Mouse (Mus musculus) heart, postnatal 0 days (tissue): ENCODE results near the gene Stx11. TPM values are rescaled to one million over a fixed set of nuclear protein-coding genes. Genes with fewer than 3 reads are reported as not detected.

Experiments used
- ATAC-seq: fragments of 200-750 bp; cut with Nextera tagmentation; 2 replicates; pipeline ENCODE4 v1.8.0; 2017; ENCODE audit warnings: low read depth, moderate number of reproducible peaks, moderate library complexity; ENCODE audit not compliant: insufficient read depth
- DNase-seq: peaks from one replicate; pipeline ENCODE4 v3.0.0-alpha.2; 2016; ENCODE audit warnings: low spot score
- H3K27ac ChIP-seq: fragments of 300-500 bp; sonication (generic); 2 replicates; pipeline ENCODE4 v1.5.1; 2014; ENCODE audit warnings: low read depth, mild to moderate bottlenecking
- H3K27me3 ChIP-seq: fragments of 300-500 bp; sonication (generic); 2 replicates; pipeline ENCODE4 v1.6.1; 2014; ENCODE audit warnings: low read length, mixed read lengths; ENCODE audit not compliant: control insufficient read depth, insufficient read depth
- H3K36me3 ChIP-seq: fragments of 300-500 bp; sonication (generic); replicated peaks from 2 replicates; pipeline ENCODE4 v1.6.1; 2014; ENCODE audit warnings: low read length, mixed read lengths; ENCODE audit not compliant: control insufficient read depth, insufficient read depth
- H3K4me1 ChIP-seq: fragments of 300-500 bp; sonication (generic); 2 replicates; pipeline ENCODE4 v1.6.1; 2014; ENCODE audit warnings: antibody characterized with exemption; ENCODE audit not compliant: control insufficient read depth, insufficient read depth
- H3K4me2 ChIP-seq: fragments of 300-500 bp; sonication (generic); 2 replicates; pipeline ENCODE4 v1.6.1; 2014; ENCODE audit warnings: low read depth, mild to moderate bottlenecking, low read length, moderate library complexity
- H3K4me3 ChIP-seq: fragments of 300-500 bp; sonication (generic); 2 replicates; pipeline ENCODE4 v1.5.1; 2014; ENCODE audit warnings: low read depth, low read length
- H3K9ac ChIP-seq: fragments of 300-500 bp; sonication (generic); replicated peaks from 2 replicates; pipeline ENCODE4 v1.6.1; 2014; ENCODE audit warnings: low read depth, low read length, mixed read lengths
- H3K9me3 ChIP-seq: fragments of 300-500 bp; sonication (generic); replicated peaks from 2 replicates; pipeline ENCODE4 v1.6.1; 2016; ENCODE audit warnings: low read length; ENCODE audit not compliant: control insufficient read depth
- CTCF ChIP-seq: IDR thresholded peaks from 2 replicates; pipeline ENCODE4 v1.5.1; 2016; ENCODE audit warnings: antibody characterized with exemption, control low read depth, low read depth
- EP300 ChIP-seq: IDR thresholded peaks from 2 replicates; pipeline ENCODE4 v1.6.1; 2016; ENCODE audit warnings: antibody characterized with exemption, low read depth
- WGBS: fragments of 180-500 bp; shearing (Covaris S2); extraction: QIAGEN DNeasy Blood & Tissue Kit; methylation state at CpG from one replicate; pipeline ENCODE4 v1.1.7; 2014; 5-methylcytosine and 5-hydroxymethylcytosine counted together
- polyA plus RNA-seq: library from polyadenylated mRNA; unstranded; fragments of >200 nt; fragmentation: Nextera tagmentation; extraction: Ambion mirVana; gene quantifications from 2 replicates; pipeline ENCODE4 v1.2.1, GENCODE M21; 2015
- total RNA-seq: library from RNA; depleted of rRNA; stranded (reverse); fragments of >200 nt; gene quantifications from 2 replicates; pipeline ENCODE4 v1.2.3, GENCODE M21; 2014; ENCODE audit warnings: low replicate concordance

Gene Stx11
- total and polyA plus RNA-seq, 2 experiments from 2014 or later, result 3.5 to 4.7 TPM

DNA sequence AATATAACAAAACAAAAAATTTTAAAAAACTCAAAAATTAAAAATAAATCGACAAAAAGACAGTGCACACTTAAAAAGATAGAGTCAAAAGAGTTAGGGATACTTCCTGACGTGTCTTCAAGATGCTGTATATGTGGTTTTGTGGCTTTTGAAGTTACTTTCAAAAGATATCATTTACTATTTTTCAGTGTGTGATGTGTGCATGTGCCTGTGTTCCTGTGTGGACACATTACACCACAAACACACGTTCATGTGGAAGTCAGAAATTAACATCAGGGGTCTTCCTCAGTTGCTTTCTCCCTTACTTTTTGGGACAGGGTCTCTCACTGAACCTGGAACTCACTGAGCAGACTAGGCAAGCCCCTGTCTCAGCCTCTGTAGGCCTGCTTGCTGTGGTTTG, 20.9 kb upstream of the Stx11 start:
- ATAC-seq (no peak), DNase-seq (no peak)
- no peak overlapping the region for H3K4me2 ChIP-seq
- H3K9me3 ChIP-seq, result no peaks in the 10 kb centered on the region
- H3K4me3 ChIP-seq, result no peak overlapping the region
- peaks cover 5% of the 10 kb centered on the region; the same call in 1 of the 2 replicates for H3K4me1 ChIP-seq
- H3K9ac ChIP-seq, result no peak overlapping the region
- TF ChIP-seq CTCF (no peak), EP300 (no peak)
- no peaks in the 10 kb centered on the region for H3K27me3 ChIP-seq
- no peak overlapping the region for H3K27ac ChIP-seq
- no peaks in the 10 kb centered on the region for H3K36me3 ChIP-seq
- 86% methylated on average over 3 of the region's 3 CpGs for WGBS

DNA sequence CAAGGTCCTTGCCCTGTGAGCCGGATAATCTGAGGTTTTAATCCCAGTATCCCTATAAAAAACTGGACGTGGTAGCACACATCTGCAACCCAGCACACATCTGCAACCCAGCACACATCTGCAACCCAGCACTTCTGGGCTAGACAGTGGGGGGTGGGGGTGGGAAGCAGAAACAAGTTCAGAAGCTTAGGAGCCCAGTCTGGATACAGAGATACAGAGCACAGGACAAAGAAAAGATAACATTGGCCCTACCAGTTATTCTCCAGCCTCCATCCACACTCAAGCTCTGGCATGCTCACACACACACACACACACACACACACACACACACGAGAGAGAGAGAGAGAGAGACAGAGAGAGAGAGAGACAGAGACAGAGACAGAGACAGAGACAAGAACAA, 19.4 kb upstream of the Stx11 start:
- no peaks in the 10 kb centered on the region for H3K9me3 ChIP-seq
- H3K4me1 ChIP-seq, result peaks cover 5% of the 10 kb centered on the region; the same call in 1 of the 2 replicates
- no peak overlapping the region for H3K4me3 ChIP-seq
- ATAC-seq, result no peak
- H3K36me3 ChIP-seq, result no peaks in the 10 kb centered on the region
- TF ChIP-seq EP300, result no peak
- no peak for TF ChIP-seq CTCF
- no peak overlapping the region for H3K4me2 ChIP-seq
- H3K27me3 ChIP-seq, result no peaks in the 10 kb centered on the region
- no peak overlapping the region for H3K27ac ChIP-seq
- no peak for DNase-seq
- no peak overlapping the region for H3K9ac ChIP-seq
- WGBS, result 52% methylated on average over 3 of the region's 3 CpGs

DNA sequence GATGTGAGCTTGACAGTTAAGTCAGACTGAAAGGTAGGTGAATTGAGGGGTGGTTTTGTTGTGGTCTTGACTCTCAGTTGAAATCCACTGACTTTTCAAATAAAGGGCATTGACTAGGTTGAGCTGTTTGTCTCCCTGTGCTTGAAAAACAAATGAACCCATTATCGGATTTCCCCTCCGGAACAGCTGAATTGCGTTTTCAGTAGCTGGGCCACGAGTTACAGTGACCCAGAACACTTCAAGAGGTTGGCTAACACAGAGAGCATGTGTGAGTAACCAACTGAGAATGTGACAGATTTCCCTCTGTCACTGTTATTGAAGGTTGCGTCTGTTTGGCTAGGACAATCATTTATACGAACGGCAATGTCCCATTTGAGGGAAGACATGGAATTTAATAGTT, 17.0 kb upstream of the Stx11 start:
- no peak overlapping the region for H3K4me3 ChIP-seq
- H3K36me3 ChIP-seq, result no peaks in the 10 kb centered on the region
- TF ChIP-seq EP300 (no peak), CTCF (no peak)
- whole genome bisulfite sequencing, result 53% methylated on average over 7 of the region's 7 CpGs
- H3K9ac ChIP-seq, result no peak overlapping the region
- H3K4me2 ChIP-seq, result no peak overlapping the region
- H3K4me1 ChIP-seq, result peaks cover 5% of the 10 kb centered on the region; the same call in 1 of the 2 replicates
- H3K27ac ChIP-seq, result no peak overlapping the region
- no peaks in the 10 kb centered on the region for H3K9me3 ChIP-seq
- H3K27me3 ChIP-seq, result no peaks in the 10 kb centered on the region
- DNase-seq (no peak), ATAC-seq (no peak)

DNA sequence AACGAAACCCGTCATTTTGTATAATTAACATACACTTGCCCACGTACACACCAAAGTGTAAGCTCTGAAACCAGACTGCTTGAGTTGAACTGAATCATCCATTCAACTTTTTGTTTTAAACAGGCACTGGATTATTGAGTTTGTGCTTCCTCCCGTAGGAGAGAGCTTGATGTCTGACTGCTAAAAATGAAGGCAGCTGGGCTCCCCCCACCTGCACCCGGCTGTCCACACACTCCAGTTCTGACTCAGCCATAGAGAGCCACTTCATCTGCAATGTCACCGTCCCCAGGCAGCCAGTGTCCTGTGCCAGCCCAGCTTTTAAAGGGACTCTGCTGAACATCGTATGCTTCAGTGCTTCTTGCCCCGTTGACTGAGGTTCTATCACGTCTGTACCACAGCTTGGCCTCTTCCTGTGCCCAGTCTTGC, 13.7 kb upstream of the Stx11 start:
- Histone ChIP-seq H3K9me3 (no peaks in the 10 kb centered on the region), H3K9ac (no peak overlapping the region), H3K4me1 (no peaks in the 10 kb centered on the region), H3K27me3 (no peaks in the 10 kb centered on the region), H3K27ac (no peak overlapping the region), H3K4me3 (no peak overlapping the region), H3K36me3 (no peaks in the 10 kb centered on the region), H3K4me2 (no peak overlapping the region)
- ATAC-seq (peak; percentile 55), DNase-seq (peak; percentile 22)
- no peak for TF ChIP-seq EP300
- no peak for TF ChIP-seq CTCF
- 57% methylated on average over 9 of the region's 9 CpGs for WGBS

DNA sequence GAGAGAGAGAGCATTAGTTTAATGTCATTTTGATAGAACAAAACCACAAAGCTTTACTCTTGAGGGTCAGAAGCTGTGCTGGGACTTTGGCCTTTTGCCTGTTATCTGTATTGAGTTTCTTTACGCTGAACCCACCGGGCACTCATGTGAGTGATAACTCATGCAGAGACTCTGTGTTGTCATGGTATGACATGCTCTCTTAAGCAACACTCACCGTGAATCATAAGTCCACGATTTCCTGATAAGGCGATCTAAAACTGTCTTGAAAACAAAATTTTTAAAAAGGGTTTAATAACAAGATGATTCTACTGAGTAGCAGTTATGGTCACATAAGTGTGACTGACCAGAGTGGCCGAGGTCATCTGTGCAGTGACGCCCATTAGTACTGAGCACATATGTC, 12.5 kb upstream of the Stx11 start:
- H3K9me3 ChIP-seq, result no peaks in the 10 kb centered on the region
- no peaks in the 10 kb centered on the region for H3K27me3 ChIP-seq
- no peaks in the 10 kb centered on the region for H3K4me1 ChIP-seq
- no peak overlapping the region for H3K27ac ChIP-seq
- H3K36me3 ChIP-seq, result no peaks in the 10 kb centered on the region
- WGBS, result 76% methylated on average over 7 of the region's 7 CpGs
- H3K9ac ChIP-seq, result no peak overlapping the region
- no peak for TF ChIP-seq CTCF
- TF ChIP-seq EP300, result no peak
- DNase-seq (no peak), ATAC-seq (no peak)
- H3K4me2 ChIP-seq, result no peak overlapping the region
- H3K4me3 ChIP-seq, result no peak overlapping the region

DNA sequence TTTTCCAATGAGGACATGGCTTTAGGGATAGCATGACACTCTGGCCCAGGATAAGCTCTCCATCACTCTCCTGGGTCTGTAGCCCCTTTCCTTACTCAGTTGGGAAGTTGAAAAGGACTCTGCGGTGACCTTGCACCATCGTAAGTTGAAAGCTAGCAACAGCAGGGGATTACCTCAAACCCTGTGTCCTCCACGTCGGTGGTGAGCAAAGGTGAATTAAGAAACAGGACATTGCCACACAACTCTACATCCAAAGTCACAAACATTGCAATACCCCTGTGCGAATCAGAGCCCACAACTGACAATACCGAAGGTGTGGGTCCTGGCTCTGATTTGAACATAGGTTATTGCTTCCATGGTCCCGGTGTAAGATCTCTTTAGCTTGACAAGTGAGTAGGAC, 11.9 kb upstream of the Stx11 start:
- Histone ChIP-seq H3K36me3 (no peaks in the 10 kb centered on the region), H3K27ac (no peak overlapping the region), H3K4me1 (no peaks in the 10 kb centered on the region), H3K9me3 (no peaks in the 10 kb centered on the region), H3K4me3 (no peak overlapping the region), H3K4me2 (no peak overlapping the region), H3K27me3 (no peaks in the 10 kb centered on the region), H3K9ac (no peak overlapping the region)
- ATAC-seq (no peak), DNase-seq (no peak)
- no peak for TF ChIP-seq EP300
- TF ChIP-seq CTCF, result no peak
- WGBS, result 85% methylated on average over 7 of the region's 7 CpGs
